Mouse (Mus musculus) lung, postnatal 0 days (tissue): ENCODE results near the gene Ebf3.

ENCODE experiments used
- CTCF ChIP-seq: IDR thresholded peaks from 2 replicates; pipeline ENCODE4 v1.5.1; 2016; ENCODE audit warnings: antibody characterized with exemption, mild to moderate bottlenecking
- EP300 ChIP-seq: IDR thresholded peaks from 2 replicates; pipeline ENCODE4 v1.6.1; 2016; ENCODE audit warnings: antibody characterized with exemption, mild to moderate bottlenecking, control low read depth

GRCm38 (mm10) chr7:137297594-137298381, 16.5 kb downstream of the Ebf3 start:
- TF ChIP-seq CTCF, result no peak
- TF ChIP-seq EP300, result no peak
